Mouse (Mus musculus) myocyte (in vitro differentiated cells): ENCODE measurements around the gene Polr2e. TPM values are rescaled to one million over a fixed set of nuclear protein-coding genes. Genes with fewer than 3 reads are reported as not detected.

Experiments
- H3K27me3 ChIP-seq: one replicate; pipeline ENCODE4 v1.6.1; 2011; ENCODE audit not compliant: control insufficient read depth, insufficient read depth, insufficient read length
- H3K36me3 ChIP-seq: one replicate; pipeline ENCODE4 v1.6.1; 2011; ENCODE audit not compliant: control insufficient read depth, insufficient read depth
- H3K4me2 ChIP-seq: one replicate; pipeline ENCODE4 v1.6.1; 2011; ENCODE audit warnings: low read depth, control low read depth
- H3K4me3 ChIP-seq: one replicate; pipeline ENCODE4 v1.5.1; 2011; ENCODE audit warnings: mild to moderate bottlenecking, control low read depth, moderate library complexity
- H3K79me2 ChIP-seq: one replicate; pipeline ENCODE4 v1.6.1; 2011; ENCODE audit not compliant: control insufficient read depth, insufficient read depth
- H3ac ChIP-seq: one replicate; pipeline ENCODE4 v1.6.1; 2011; ENCODE audit not compliant: control insufficient read depth, insufficient read length
- CEBPB ChIP-seq: IDR thresholded peaks from 2 replicates; pipeline ENCODE4 v1.6.1; 2011; ENCODE audit warnings: mild to moderate bottlenecking, moderate library complexity; ENCODE audit not compliant: poor library complexity, insufficient read depth, severe bottlenecking
- E2F4 ChIP-seq: IDR thresholded peaks from one replicate; pipeline ENCODE4 v1.6.1; 2011; ENCODE audit warnings: mild to moderate bottlenecking, control low read depth, moderate library complexity; ENCODE audit not compliant: insufficient read depth
- MAX ChIP-seq: IDR thresholded peaks from one replicate; pipeline ENCODE4 v1.6.1; 2011; ENCODE audit warnings: low read depth, mild to moderate bottlenecking, control low read depth
- MYOD1 ChIP-seq, 3 experiments: IDR thresholded peaks; one replicate each; pipeline ENCODE4 v1.6.1; 2011; ENCODE audit warnings: control low read depth in 2 of 3, low read depth in 2 of 3, mild to moderate bottlenecking in 2 of 3, moderate library complexity in 1 of 3; ENCODE audit not compliant: insufficient read length in 2 of 3, control insufficient read depth in 1 of 3
- MYOG ChIP-seq, 3 experiments: IDR thresholded peaks; one replicate each; pipeline ENCODE4 v1.6.1; 2011; ENCODE audit warnings: control low read depth in 2 of 3, low read depth in 2 of 3, mild to moderate bottlenecking in 2 of 3; ENCODE audit not compliant: insufficient read length in 2 of 3, control insufficient read depth in 1 of 3, insufficient read depth in 1 of 3
- POLR2A ChIP-seq: IDR thresholded peaks from one replicate; pipeline ENCODE4 v1.6.1; 2011; ENCODE audit warnings: low read depth, mild to moderate bottlenecking, control low read depth, moderate library complexity; ENCODE audit not compliant: insufficient read length
- POLR2AphosphoS2 ChIP-seq: IDR thresholded peaks from one replicate; pipeline ENCODE4 v1.6.1; 2011; ENCODE audit warnings: low read depth, control low read depth; ENCODE audit not compliant: insufficient read length
- REST ChIP-seq: IDR thresholded peaks from one replicate; pipeline ENCODE4 v1.6.1; 2011; ENCODE audit warnings: mild to moderate bottlenecking, control low read depth, moderate library complexity; ENCODE audit not compliant: insufficient read depth, insufficient read length
- SRF ChIP-seq: IDR thresholded peaks from one replicate; pipeline ENCODE4 v1.6.1; 2011; ENCODE audit warnings: low read depth; ENCODE audit not compliant: control insufficient read depth, insufficient read length
- TCF12 ChIP-seq: IDR thresholded peaks from one replicate; pipeline ENCODE4 v1.6.1; 2011; ENCODE audit warnings: mild to moderate bottlenecking, control low read depth; ENCODE audit not compliant: poor library complexity, insufficient read depth, severe bottlenecking
- TCF3 ChIP-seq: IDR thresholded peaks from one replicate; pipeline ENCODE4 v1.6.1; 2011; ENCODE audit warnings: low read depth, control low read depth; ENCODE audit not compliant: insufficient read length
- USF1 ChIP-seq: IDR thresholded peaks from one replicate; pipeline ENCODE4 v1.6.1; 2011; ENCODE audit warnings: low read depth, mild to moderate bottlenecking, control low read depth, moderate library complexity
- polyA plus RNA-seq: library from polyadenylated mRNA; unstranded; fragments of >200 nt; fragmentation: generic; extraction: Trizol; gene quantifications from one replicate; pipeline ENCODE4 v1.2.1, GENCODE M21; 2012; ENCODE audit warnings: missing spikeins

The Polr2e gene
- polyA plus RNA-seq, 1 experiment: 209 TPM

DNA sequence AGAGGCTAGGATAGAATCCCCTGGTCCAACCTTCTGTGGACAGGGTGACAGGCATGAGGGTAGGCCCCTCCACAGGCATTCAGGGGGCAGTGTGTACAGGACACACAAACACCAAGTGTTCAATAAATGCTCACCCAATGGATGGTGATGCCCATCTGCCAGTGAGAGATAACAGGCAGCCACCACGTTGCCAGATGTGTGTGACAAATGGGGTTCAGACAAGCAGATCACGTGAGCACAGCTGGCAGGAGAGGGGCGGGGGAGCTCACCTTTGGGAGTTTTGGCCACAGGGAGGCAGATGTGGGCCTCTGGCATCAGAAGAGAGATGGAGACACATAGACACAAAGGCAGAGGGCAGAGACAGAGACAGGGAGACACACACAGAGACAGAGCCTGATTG, 41.5 kb upstream of the Polr2e start:
- Histone ChIP-seq H3K79me2 (no peaks in the 10 kb centered on the region), H3K36me3 (peaks cover 31% of the 10 kb centered on the region), H3ac (no peak overlapping the region), H3K4me3 (no peak overlapping the region), H3K27me3 (no peaks in the 10 kb centered on the region), H3K4me2 (no peak overlapping the region)
- no peak for TF ChIP-seq POLR2AphosphoS2
- TF ChIP-seq REST: no peak
- TF ChIP-seq E2F4: no peak
- no peak for TF ChIP-seq MYOD1 (IDR thresholded peaks at IDR 0.05; ENCODE audit: control insufficient read depth in 1 of 3, insufficient read length in 2 of 3, low read depth in 2 of 3)
- TF ChIP-seq MAX: no peak
- TF ChIP-seq SRF: no peak
- no peak for TF ChIP-seq POLR2A
- no peak for TF ChIP-seq TCF3
- TF ChIP-seq CEBPB: no peak
- TF ChIP-seq TCF12: no peak
- no peak for TF ChIP-seq USF1
- TF ChIP-seq MYOG (IDR thresholded peaks at IDR 0.05; ENCODE audit: control insufficient read depth in 1 of 3, insufficient read depth in 1 of 3, insufficient read length in 2 of 3, low read depth in 2 of 3): no peak

GRCm38 (mm10) chr10:80080396-80081070, 40.9 kb upstream of the Polr2e start:
- TF ChIP-seq MYOD1 (IDR thresholded peaks at IDR 0.05; ENCODE audit: control insufficient read depth in 1 of 3, insufficient read length in 2 of 3, low read depth in 2 of 3) (no peak), MAX (no peak), USF1 (no peak), POLR2A (no peak), E2F4 (no peak), CEBPB (no peak), MYOG (IDR thresholded peaks at IDR 0.05; ENCODE audit: control insufficient read depth in 1 of 3, insufficient read depth in 1 of 3, insufficient read length in 2 of 3, low read depth in 2 of 3) (peak in 1 of 3 experiments; percentile 39), SRF (no peak), TCF12 (no peak)
- peaks cover 31% of the 10 kb centered on the region for H3K36me3 ChIP-seq
- no peak overlapping the region for H3K4me2 ChIP-seq

DNA sequence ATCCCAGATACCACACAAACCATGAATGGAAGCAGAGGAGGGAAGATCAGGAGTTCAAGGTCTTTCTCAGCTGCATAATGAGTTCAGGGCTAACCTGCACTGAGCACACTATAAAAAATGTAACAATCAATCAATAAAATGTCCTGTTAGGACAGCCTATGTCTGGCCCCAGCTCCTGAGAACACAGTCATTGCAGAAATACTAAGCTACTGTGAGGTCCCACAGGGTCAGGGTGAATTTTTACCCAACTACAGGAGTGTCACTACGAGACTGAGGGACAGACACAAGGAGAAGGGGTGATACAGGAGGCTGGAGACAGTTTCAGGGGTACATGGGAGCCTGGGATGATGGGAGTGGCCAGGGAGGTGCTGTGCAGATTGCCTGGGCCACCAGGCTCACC, 38.8 kb upstream of the Polr2e start:
- Histone ChIP-seq H3ac (no peak overlapping the region), H3K79me2 (no peaks in the 10 kb centered on the region), H3K27me3 (no peaks in the 10 kb centered on the region), H3K4me3 (no peak overlapping the region), H3K4me2 (no peak overlapping the region), H3K36me3 (peaks cover 31% of the 10 kb centered on the region)
- TF ChIP-seq MYOD1 (IDR thresholded peaks at IDR 0.05; ENCODE audit: control insufficient read depth in 1 of 3, insufficient read length in 2 of 3, low read depth in 2 of 3): no peak
- TF ChIP-seq E2F4: no peak
- TF ChIP-seq TCF3: no peak

More at GRCm38 (mm10) chr10:80080396-80081070, 40.9 kb upstream of the Polr2e start:
- Histone ChIP-seq H3K27me3 (no peaks in the 10 kb centered on the region), H3K79me2 (no peaks in the 10 kb centered on the region), H3K4me3 (no peak overlapping the region), H3ac (no peak overlapping the region)

DNA sequence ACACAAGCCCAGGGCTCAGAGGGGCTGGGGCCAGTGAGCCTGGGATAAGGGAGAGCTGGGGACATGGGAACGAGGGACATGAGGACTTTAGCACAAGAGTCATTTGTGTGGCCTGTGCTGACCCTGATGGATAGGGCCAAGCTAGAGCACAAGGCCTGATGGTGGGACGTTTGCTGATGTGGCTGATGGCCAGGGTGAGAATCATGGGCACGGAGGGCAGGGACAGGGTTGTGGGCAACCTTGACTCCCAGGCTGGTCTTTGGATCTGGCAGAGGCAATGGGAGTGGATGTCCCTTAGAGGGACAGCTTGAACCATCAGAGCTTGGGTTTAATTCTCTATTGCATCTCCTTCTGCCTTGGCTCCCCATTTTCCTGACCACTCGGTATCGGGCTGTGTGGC, 37.7 kb upstream of the Polr2e start:
- H3ac ChIP-seq: no peak overlapping the region
- TF ChIP-seq MAX (no peak), POLR2A (no peak), MYOD1 (IDR thresholded peaks at IDR 0.05; ENCODE audit: control insufficient read depth in 1 of 3, insufficient read length in 2 of 3, low read depth in 2 of 3) (no peak), POLR2AphosphoS2 (no peak), MYOG (IDR thresholded peaks at IDR 0.05; ENCODE audit: control insufficient read depth in 1 of 3, insufficient read depth in 1 of 3, insufficient read length in 2 of 3, low read depth in 2 of 3) (no peak), E2F4 (no peak), CEBPB (no peak), TCF3 (no peak), REST (no peak), SRF (no peak), TCF12 (no peak), USF1 (no peak)
- no peaks in the 10 kb centered on the region for H3K79me2 ChIP-seq
- H3K36me3 ChIP-seq: peaks cover 26% of the 10 kb centered on the region
- no peak overlapping the region for H3K4me2 ChIP-seq
- no peak overlapping the region for H3K4me3 ChIP-seq
- no peaks in the 10 kb centered on the region for H3K27me3 ChIP-seq

- H3K4me3 ChIP-seq: no peak overlapping the region
- peaks cover 17% of the 10 kb centered on the region for H3K36me3 ChIP-seq
- no peaks in the 10 kb centered on the region for H3K79me2 ChIP-seq
- H3ac ChIP-seq: no peak overlapping the region
- H3K27me3 ChIP-seq: no peaks in the 10 kb centered on the region
- TF ChIP-seq REST: no peak
- no peak for TF ChIP-seq MYOD1 (IDR thresholded peaks at IDR 0.05; ENCODE audit: control insufficient read depth in 1 of 3, insufficient read length in 2 of 3, low read depth in 2 of 3)
- TF ChIP-seq CEBPB: no peak
- TF ChIP-seq SRF: no peak
- TF ChIP-seq USF1: no peak
- no peak for TF ChIP-seq TCF12
- no peak for TF ChIP-seq TCF3
- TF ChIP-seq POLR2A: no peak
- TF ChIP-seq MAX: no peak
- TF ChIP-seq E2F4: no peak
- peak overlapping the region; percentile 89 for H3K4me2 ChIP-seq
Observed at GRCm38 (mm10) chr10:80076386-80076785, 36.8 kb upstream of the Polr2e start.
